Mouse (Mus musculus): ENCODE results near the gene Rpl4.
"Not testable (repeated sequence)": the region's sequence is repeated elsewhere in the genome, so short reads cannot be mapped to it uniquely, and the experiment has no call there.

Gene Rpl4

GRCm38 (mm10) chr9:64172816-64173665 is at the start of gene Rpl4, which contains the start of gene Zwilch:
Gene Rpl4, plus strand, starts transcription at chr9:64173375.
Gene Zwilch, minus strand, starts transcription at chr9:64173104.
- peak; percentile 46 to 75 for DNase-seq (ENCODE audit: low read depth in 1 of 2, low spot score in 2 of 2)

- not testable (repeated sequence) for DNase-seq (ENCODE audit: low read depth in 1 of 2, low spot score in 2 of 2)
Measured at GRCm38 (mm10) chr9:64124846-64125245, 48.3 kb upstream of the Rpl4 start.

GRCm38 (mm10) chr9:64125307-64125706 is 47.9 kb upstream of the Rpl4 start:
- DNase-seq (ENCODE audit: low read depth in 1 of 2, low spot score in 2 of 2), result no peak

GRCm38 (mm10) chr9:64126121-64126520 is 47.1 kb upstream of the Rpl4 start:
- no peak for DNase-seq (ENCODE audit: low read depth in 1 of 2, low spot score in 2 of 2)

GRCm38 (mm10) chr9:64131623-64132022 is 41.6 kb upstream of the Rpl4 start:
- no peak for DNase-seq (ENCODE audit: low read depth in 1 of 2, low spot score in 2 of 2)

- not testable (repeated sequence) for DNase-seq (ENCODE audit: low read depth in 1 of 2, low spot score in 2 of 2)
Measured at GRCm38 (mm10) chr9:64138896-64139295, 34.3 kb upstream of the Rpl4 start.

- no peak for DNase-seq (ENCODE audit: low read depth in 1 of 2, low spot score in 2 of 2)
Measured at GRCm38 (mm10) chr9:64139879-64140278, 33.3 kb upstream of the Rpl4 start.

- no peak for DNase-seq (ENCODE audit: low read depth in 1 of 2, low spot score in 2 of 2)
Measured at GRCm38 (mm10) chr9:64156641-64157040, 16.5 kb upstream of the Rpl4 start.

- DNase-seq (ENCODE audit: low read depth in 1 of 2, low spot score in 2 of 2), result no peak
Measured at GRCm38 (mm10) chr9:64160471-64160870, 12.7 kb upstream of the Rpl4 start.

GRCm38 (mm10) chr9:64169967-64170366 is 3.2 kb upstream of the Rpl4 start:
- DNase-seq (ENCODE audit: low read depth in 1 of 2, low spot score in 2 of 2), result not testable (repeated sequence)

GRCm38 (mm10) chr9:64172145-64172815 is 895 bp upstream of the Rpl4 start:
- DNase-seq (ENCODE audit: low read depth in 1 of 2, low spot score in 2 of 2), result no peak

GRCm38 (mm10) chr9:64173666-64174220 is 568 bp downstream of the Rpl4 start:
- no peak for DNase-seq (ENCODE audit: low read depth in 1 of 2, low spot score in 2 of 2)

GRCm38 (mm10) chr9:64174341-64174740 is 1.2 kb downstream of the Rpl4 start:
- no peak for DNase-seq (ENCODE audit: low read depth in 1 of 2, low spot score in 2 of 2)

- no peak for DNase-seq (ENCODE audit: low read depth in 1 of 2, low spot score in 2 of 2)
Measured at GRCm38 (mm10) chr9:64174766-64175165, 1.6 kb downstream of the Rpl4 start.

- DNase-seq (ENCODE audit: low read depth in 1 of 2, low spot score in 2 of 2), result no peak
Measured at GRCm38 (mm10) chr9:64175378-64175777, 2.2 kb downstream of the Rpl4 start.

- DNase-seq (ENCODE audit: low read depth in 1 of 2, low spot score in 2 of 2), result no peak
Measured at GRCm38 (mm10) chr9:64178610-64178973, 5.4 kb downstream of the Rpl4 start.

- DNase-seq (ENCODE audit: low read depth in 1 of 2, low spot score in 2 of 2), result peak; percentile 77 to 83
Measured at GRCm38 (mm10) chr9:64178974-64179646, 5.9 kb downstream of the Rpl4 start, which contains the start of gene Snapc5. Gene Snapc5, plus strand, starts transcription at chr9:64179274.

- DNase-seq (ENCODE audit: low read depth in 1 of 2, low spot score in 2 of 2), result not testable (repeated sequence)
Measured at GRCm38 (mm10) chr9:64183295-64183694, 10.1 kb downstream of the Rpl4 start.

GRCm38 (mm10) chr9:64184166-64184840 is 11.1 kb downstream of the Rpl4 start:
- DNase-seq (ENCODE audit: low read depth in 1 of 2, low spot score in 2 of 2), result no peak

GRCm38 (mm10) chr9:64193879-64194278 is 20.7 kb downstream of the Rpl4 start:
- no peak for DNase-seq (ENCODE audit: low read depth in 1 of 2, low spot score in 2 of 2)

GRCm38 (mm10) chr9:64195554-64195953 is 22.4 kb downstream of the Rpl4 start:
- no peak for DNase-seq (ENCODE audit: low read depth in 1 of 2, low spot score in 2 of 2)
